Mouse (Mus musculus) limb, embryonic 14.5 days (tissue): ENCODE data around the gene Mbd6. TPM values are rescaled to one million over a fixed set of nuclear protein-coding genes. Genes with fewer than 3 reads are reported as not detected.

Source experiments
- ATAC-seq: fragments of 200-750 bp; cut with Nextera tagmentation; 2 replicates; pipeline ENCODE4 v1.8.0; 2017; ENCODE audit warnings: low read depth, moderate number of reproducible peaks, moderate TSS enrichment; ENCODE audit not compliant: low FRiP score
- DNase-seq: peaks from one replicate; pipeline ENCODE4 v3.0.0-alpha.2; 2015; ENCODE audit warnings: low spot score
- H3K27ac ChIP-seq: fragments of 300-500 bp; sonication (generic); replicated peaks from 2 replicates; pipeline ENCODE4 v1.5.1; 2014; ENCODE audit warnings: low read depth, mild to moderate bottlenecking, low read length, moderate library complexity, mixed read lengths
- H3K27me3 ChIP-seq: fragments of 300-500 bp; sonication (generic); 2 replicates; pipeline ENCODE4 v1.6.1; 2014; ENCODE audit warnings: low read length, mixed read lengths; ENCODE audit not compliant: control insufficient read depth, insufficient read depth
- H3K36me3 ChIP-seq: fragments of 300-500 bp; sonication (generic); 2 replicates; pipeline ENCODE4 v1.6.1; 2014; ENCODE audit warnings: mild to moderate bottlenecking, low read length, moderate library complexity, mixed read lengths; ENCODE audit not compliant: control insufficient read depth, insufficient read depth
- H3K4me1 ChIP-seq: fragments of 300-500 bp; sonication (generic); 2 replicates; pipeline ENCODE4 v1.6.1; 2014; ENCODE audit warnings: antibody characterized with exemption, low read length, mixed read lengths; ENCODE audit not compliant: control insufficient read depth, insufficient read depth
- H3K4me2 ChIP-seq: fragments of 300-500 bp; sonication (generic); replicated peaks from 2 replicates; pipeline ENCODE4 v1.6.1; 2014; ENCODE audit warnings: low read depth, mild to moderate bottlenecking, low read length, moderate library complexity; ENCODE audit not compliant: severe bottlenecking
- H3K4me3 ChIP-seq: fragments of 300-500 bp; sonication (generic); replicated peaks from 2 replicates; pipeline ENCODE4 v1.5.1; 2014; ENCODE audit warnings: low read length
- H3K9ac ChIP-seq: fragments of 300-500 bp; sonication (generic); 2 replicates; pipeline ENCODE4 v1.6.1; 2014; ENCODE audit warnings: mild to moderate bottlenecking, low read depth, low read length, moderate library complexity; ENCODE audit not compliant: severe bottlenecking
- H3K9me3 ChIP-seq: fragments of 300-500 bp; sonication (generic); 2 replicates; pipeline ENCODE4 v1.6.1; 2016; ENCODE audit warnings: low read length; ENCODE audit not compliant: control insufficient read depth
- POLR2A ChIP-seq: fragments of 200-500 bp; IDR thresholded peaks from 2 replicates; pipeline ENCODE4 v1.8.0; 2012; ENCODE audit warnings: inconsistent platforms, mild to moderate bottlenecking, moderate library complexity, borderline replicate concordance; ENCODE audit not compliant: insufficient read depth, insufficient read length; ENCODE audit errors: extremely low read depth
- WGBS: fragments of 180-500 bp; shearing (Covaris S2); extraction: QIAGEN DNeasy Blood & Tissue Kit; methylation state at CpG from one replicate; pipeline ENCODE4 v1.1.7; 2014; 5-methylcytosine and 5-hydroxymethylcytosine counted together
- polyA plus RNA-seq, 2 experiments: library from polyadenylated mRNA; depleted of rRNA in 1 of 2; stranded (reverse) in 1 of 2; unstranded in 1 of 2; fragments of >200 nt; fragmentation: Nextera tagmentation in 1 of 2; extraction: Ambion mirVana in 1 of 2; gene quantifications; 2 replicates each; pipeline versions ENCODE4 v1.2.1 to v1.2.3; 2012 to 2014

Mbd6 gene
- polyA plus RNA-seq, 2 experiments = 19.9 to 68.1 TPM

DNA sequence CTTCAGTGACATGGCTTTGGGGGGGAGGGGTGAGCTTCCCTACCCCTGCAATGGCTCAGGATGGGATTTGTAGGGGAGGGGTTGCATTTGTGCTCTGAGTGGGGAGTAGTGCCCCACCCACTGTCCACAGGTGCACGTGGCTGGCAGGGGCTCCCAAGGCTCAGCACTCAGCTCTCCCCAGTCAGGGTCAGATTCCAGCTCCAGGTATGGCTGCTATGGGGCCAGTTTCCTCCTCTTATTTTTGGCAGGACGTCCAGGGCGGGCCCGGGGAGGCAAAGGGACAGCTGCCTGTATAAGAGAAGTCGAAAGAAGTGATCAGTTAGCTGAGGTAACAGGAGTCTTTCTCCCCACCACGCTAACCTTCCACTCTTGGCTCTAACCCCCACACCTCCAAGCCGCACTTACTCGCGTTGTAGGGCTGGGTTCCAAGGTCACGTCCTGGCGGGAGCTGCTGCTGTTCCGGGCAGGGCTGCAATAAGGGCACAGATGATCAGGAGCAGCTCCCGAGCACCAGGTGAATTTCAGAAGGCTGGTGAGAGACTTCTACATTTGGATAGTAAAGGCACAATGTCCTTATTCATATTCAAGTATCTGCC, 6.1 kb downstream of the Mbd6 start:
- DNase-seq (no peak), ATAC-seq (no peak)
- Histone ChIP-seq H3K9me3 (no peaks in the 10 kb centered on the region), H3K4me3 (no peak overlapping the region), H3K36me3 (peaks cover 95% of the 10 kb centered on the region), H3K27me3 (no peaks in the 10 kb centered on the region), H3K4me1 (peaks cover 10% of the 10 kb centered on the region), H3K27ac (no peak overlapping the region), H3K9ac (no peak overlapping the region), H3K4me2 (no peak overlapping the region)
- 86% methylated on average over 13 of the region's 13 CpGs for WGBS
- TF ChIP-seq POLR2A = no peak

GRCm38 (mm10) chr10:127281316-127281715, 7.5 kb downstream of the Mbd6 start:
- WGBS = 87% methylated on average over 8 of the region's 8 CpGs

GRCm38 (mm10) chr10:127279730-127280129, 9.1 kb downstream of the Mbd6 start:
- Histone ChIP-seq H3K4me3 (no peak overlapping the region), H3K27ac (no peak overlapping the region), H3K9ac (no peak overlapping the region), H3K27me3 (no peaks in the 10 kb centered on the region), H3K4me2 (no peak overlapping the region), H3K36me3 (peaks cover 98% of the 10 kb centered on the region), H3K4me1 (no peaks in the 10 kb centered on the region), H3K9me3 (no peaks in the 10 kb centered on the region)
- ATAC-seq (no peak), DNase-seq (no peak)
- WGBS = 100% methylated on average over 1 of the region's 2 CpGs
- TF ChIP-seq POLR2A = no peak

More at GRCm38 (mm10) chr10:127281316-127281715, 7.5 kb downstream of the Mbd6 start:
- no peak overlapping the region for H3K9ac ChIP-seq
- H3K36me3 ChIP-seq = peaks cover 98% of the 10 kb centered on the region
- DNase-seq (no peak), ATAC-seq (no peak)
- H3K4me1 ChIP-seq = no peaks in the 10 kb centered on the region
- H3K4me2 ChIP-seq = no peak overlapping the region
- H3K27me3 ChIP-seq = no peaks in the 10 kb centered on the region
- no peak overlapping the region for H3K4me3 ChIP-seq
- H3K9me3 ChIP-seq = no peaks in the 10 kb centered on the region
- no peak for TF ChIP-seq POLR2A
- H3K27ac ChIP-seq = no peak overlapping the region

- Histone ChIP-seq H3K4me2 (no peak overlapping the region), H3K27ac (no peak overlapping the region), H3K9ac (no peak overlapping the region), H3K4me1 (no peaks in the 10 kb centered on the region), H3K36me3 (peaks cover 95% of the 10 kb centered on the region), H3K27me3 (no peaks in the 10 kb centered on the region), H3K9me3 (no peaks in the 10 kb centered on the region), H3K4me3 (no peak overlapping the region)
- no peak for DNase-seq
- TF ChIP-seq POLR2A = no peak
- no peak for ATAC-seq
- WGBS = 92% methylated on average over 11 of the region's 11 CpGs
Measured at GRCm38 (mm10) chr10:127274261-127275022, 14.4 kb downstream of the Mbd6 start.

DNA sequence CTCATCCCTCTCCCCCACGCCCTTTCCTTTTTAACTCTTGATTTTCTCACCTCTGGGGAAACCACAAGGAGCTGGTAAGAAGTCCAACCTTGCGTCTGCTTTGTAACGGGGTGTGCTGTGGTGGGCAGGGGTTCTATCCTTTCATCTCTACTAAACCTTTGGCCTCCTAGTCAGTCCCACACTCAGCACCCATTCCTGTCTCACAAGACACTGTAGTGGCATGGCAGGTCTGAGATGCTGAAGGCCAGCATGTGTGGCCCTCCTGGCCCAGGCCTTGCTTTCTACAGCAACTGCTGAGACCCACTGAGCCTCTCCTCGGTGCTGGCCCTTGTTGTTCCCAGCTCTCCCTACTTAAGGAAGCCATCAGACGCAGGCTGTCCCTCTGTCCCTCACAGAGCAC, 16.4 kb downstream of the Mbd6 start:
- H3K27me3 ChIP-seq = no peaks in the 10 kb centered on the region
- ATAC-seq (no peak), DNase-seq (no peak)
- no peak overlapping the region for H3K27ac ChIP-seq
- H3K36me3 ChIP-seq = peaks cover 87% of the 10 kb centered on the region
- no peak overlapping the region for H3K9ac ChIP-seq
- no peak overlapping the region for H3K4me3 ChIP-seq
- no peaks in the 10 kb centered on the region for H3K9me3 ChIP-seq
- H3K4me1 ChIP-seq = peaks cover 2% of the 10 kb centered on the region; the same call in 1 of the 2 replicates
- WGBS = 91% methylated on average over 5 of the region's 5 CpGs
- H3K4me2 ChIP-seq = no peak overlapping the region
- TF ChIP-seq POLR2A = no peak

DNA sequence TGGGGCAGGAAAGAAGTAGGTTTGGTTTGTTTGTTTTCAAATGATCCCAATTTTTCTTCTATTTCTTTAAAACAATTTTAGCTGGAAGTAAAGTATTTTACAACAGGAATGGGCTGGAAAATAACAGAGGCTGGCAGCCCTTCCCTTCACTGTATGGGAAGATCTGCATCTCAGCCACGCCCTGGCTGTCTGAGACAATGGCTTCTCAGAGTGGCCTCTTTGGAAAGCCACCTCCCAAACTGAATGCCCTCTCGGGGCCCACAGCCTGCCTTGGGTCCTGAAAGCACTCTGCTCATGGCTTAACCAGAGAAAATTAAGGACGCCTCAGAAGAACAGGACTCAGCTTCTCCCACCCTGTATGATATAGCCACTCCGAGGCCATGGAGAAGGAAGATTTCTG, 18.9 kb downstream of the Mbd6 start:
- H3K27me3 ChIP-seq = no peaks in the 10 kb centered on the region
- no peak for DNase-seq
- no peak for TF ChIP-seq POLR2A
- peaks cover 62% of the 10 kb centered on the region for H3K36me3 ChIP-seq
- H3K4me1 ChIP-seq = peaks cover 8% of the 10 kb centered on the region
- no peak overlapping the region for H3K27ac ChIP-seq
- H3K9ac ChIP-seq = no peak overlapping the region
- no peak overlapping the region for H3K4me3 ChIP-seq
- H3K9me3 ChIP-seq = no peaks in the 10 kb centered on the region
- WGBS = 87% methylated on average over 4 of the region's 4 CpGs
- no peak for ATAC-seq
- no peak overlapping the region for H3K4me2 ChIP-seq
